Mouse (Mus musculus) hematopoietic stem cell, adult 5-6 weeks (primary cell): ENCODE results near the gene Rasa4. TPM values are rescaled to one million over a fixed set of nuclear protein-coding genes. Genes with fewer than 3 reads are reported as not detected.
A peak's percentile ranks its signal among the peaks of the same experiment; 100 is the strongest.
"Not testable (repeated sequence)": the region's sequence is repeated elsewhere in the genome, so short reads cannot be mapped to it uniquely, and the experiment has no call there.

Experiments used
- ATAC-seq, 2 experiments: fragments of 125-278 bp in 1 of 2; replicated peaks in 1 of 2; 2 replicates each; pipeline ENCODE4 v1.8.0; 2016 to 2017; ENCODE audit warnings: inconsistent platforms in 2 of 2, mild to moderate bottlenecking in 2 of 2, moderate number of reproducible peaks in 2 of 2, low read depth in 1 of 2, moderate TSS enrichment in 1 of 2; ENCODE audit not compliant: low FRiP score in 2 of 2, poor library complexity in 2 of 2, severe bottlenecking in 2 of 2, insufficient read depth in 1 of 2, low TSS enrichment in 1 of 2
- total RNA-seq: library from RNA; stranded (forward); fragments of 172-1452, 232-1000 nt; gene quantifications from 2 replicates; pipeline ENCODE4 v1.2.3, GENCODE M21; 2017

Gene Rasa4
- total RNA-seq, 1 experiment from 2014 or later = 25.2 TPM

- peak; percentile 25 to 39; a peak in 1 of 4 replicates for ATAC-seq
These were observed 56.4 kb downstream of the Rasa4 start for GRCm38 (mm10) chr5:136140057-136140482.

DNA sequence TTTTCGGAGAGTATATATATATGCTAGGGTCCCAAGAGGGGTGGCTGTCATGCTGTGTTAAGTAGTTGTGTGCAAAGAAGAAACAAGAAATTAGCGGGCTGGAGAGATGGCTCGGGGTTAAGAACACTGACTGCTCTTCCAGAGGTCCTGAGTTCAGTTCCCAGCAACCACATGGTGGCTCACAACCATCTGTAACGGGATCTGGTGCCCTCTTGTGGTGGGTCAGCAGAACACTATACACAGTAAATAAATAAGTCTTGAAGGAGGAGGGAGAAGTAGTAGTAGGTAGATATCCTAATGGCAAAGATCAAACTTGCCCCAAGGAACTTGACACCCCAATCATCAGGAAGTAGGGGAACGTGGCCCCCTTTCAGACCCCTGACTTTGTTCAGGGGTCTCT, 59.0 kb downstream of the Rasa4 start:
- ATAC-seq = no peak

GRCm38 (mm10) chr5:136143161-136143755, 59.5 kb downstream of the Rasa4 start:
- ATAC-seq = no peak

- ATAC-seq = no peak
These were observed 61.1 kb downstream of the Rasa4 start for GRCm38 (mm10) chr5:136144606-136145430.

DNA sequence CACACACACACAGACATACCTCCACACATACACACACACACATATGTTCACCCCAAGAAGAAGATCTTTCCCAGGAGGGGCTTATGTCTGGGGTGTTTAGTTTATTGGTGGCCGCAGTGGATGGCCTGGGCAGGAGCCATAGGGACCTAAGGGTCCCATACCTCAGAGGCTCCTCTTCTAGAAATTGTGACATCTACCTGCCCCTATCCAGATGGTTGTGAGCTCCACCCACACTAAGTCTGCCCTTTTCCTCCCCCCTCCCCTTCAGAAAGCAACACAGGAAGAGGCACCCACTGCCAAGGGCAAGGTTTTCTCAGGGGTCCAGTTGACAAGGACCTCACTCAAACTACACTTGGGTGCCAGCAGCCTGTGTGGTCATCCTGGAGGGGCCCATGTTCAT, 63.2 kb downstream of the Rasa4 start:
- ATAC-seq = no peak

DNA sequence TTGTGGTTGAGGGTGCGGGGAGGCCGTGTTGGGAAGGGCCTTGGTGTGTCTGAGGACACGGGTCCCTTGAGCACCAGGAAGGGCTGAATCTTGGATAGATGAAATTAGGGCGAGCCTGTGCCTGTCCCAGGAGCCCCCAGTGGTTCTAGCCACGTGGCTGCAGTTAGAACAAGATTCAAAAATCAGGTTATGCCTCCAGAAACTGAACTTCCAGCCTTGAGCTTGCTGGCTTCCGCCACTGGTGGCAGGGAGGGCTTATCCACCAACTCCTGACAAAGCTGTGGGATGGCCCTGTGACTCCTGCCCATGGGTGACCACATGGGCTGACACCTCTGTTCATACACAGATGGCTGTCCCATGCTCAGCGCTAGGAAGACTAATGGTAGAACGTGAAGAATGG, 64.0 kb downstream of the Rasa4 start:
- ATAC-seq = no peak

GRCm38 (mm10) chr5:136149134-136149576, 65.4 kb downstream of the Rasa4 start:
- peak; percentile 93 to 96 for ATAC-seq

DNA sequence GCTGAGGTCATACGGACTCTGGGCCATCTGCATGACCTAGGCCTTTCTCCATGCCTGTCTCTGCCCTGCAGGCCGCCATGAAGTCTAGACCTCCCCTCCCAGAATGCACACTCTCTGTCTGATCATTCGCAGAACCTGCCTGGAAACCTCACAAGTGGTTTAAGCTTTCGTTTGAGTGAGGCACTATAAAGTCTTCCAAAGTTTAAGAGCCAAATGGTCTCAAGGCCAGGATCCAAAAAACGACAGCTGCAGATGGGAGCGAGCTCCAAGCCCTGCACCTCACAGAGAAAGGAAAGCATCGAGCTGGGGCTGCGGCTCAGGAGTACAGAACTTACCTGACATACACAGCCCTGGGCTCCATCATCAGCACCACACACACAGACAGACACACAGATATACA, 68.6 kb downstream of the Rasa4 start:
- ATAC-seq = no peak

GRCm38 (mm10) chr5:136155399-136155798, 71.7 kb downstream of the Rasa4 start:
- no peak for ATAC-seq

GRCm38 (mm10) chr5:136160084-136160483, 76.4 kb downstream of the Rasa4 start:
- ATAC-seq = not testable (repeated sequence)

Other genes with a start within 250 kb of the Rasa4 start
- gene Hspb1, start 196.0 kb upstream of the Rasa4 start, total RNA-seq = not detected in 2 replicates
- gene Ywhag, start 149.3 kb upstream of the Rasa4 start, total RNA-seq = 95.4 and 110 TPM in 2 replicates
- 3.4 and 3.8 TPM in 2 replicates for gene Ssc4d, start 109.4 kb upstream of the Rasa4 start, total RNA-seq
- not detected in 2 replicates for gene Zp3, start 103.8 kb upstream of the Rasa4 start, total RNA-seq
- 3.4 and 4.4 TPM in 2 replicates for gene Dtx2, start 89.1 kb upstream of the Rasa4 start, total RNA-seq
- not detected in 2 replicates for gene Upk3b, start 45.4 kb upstream of the Rasa4 start, total RNA-seq
- not detected in 2 replicates for gene Upk3bl, start 29.4 kb upstream of the Rasa4 start, total RNA-seq
- gene Polr2j, start 32.7 kb downstream of the Rasa4 start, total RNA-seq = 73.1 and 96.1 TPM in 2 replicates
- gene Lrwd1, start 52.2 kb downstream of the Rasa4 start, total RNA-seq = 26.8 and 40.3 TPM in 2 replicates
- 6.6 and 12.6 TPM in 2 replicates for gene Alkbh4, start 52.2 kb downstream of the Rasa4 start, total RNA-seq
- gene Orai2, start 86.8 kb downstream of the Rasa4 start, total RNA-seq = 25.8 and 26.5 TPM in 2 replicates
- 42.5 and 55.0 TPM in 2 replicates for gene Prkrip1, start 115.0 kb downstream of the Rasa4 start, total RNA-seq
- gene Sh2b2, start 162.6 kb downstream of the Rasa4 start, total RNA-seq = 3.6 and 7.4 TPM in 2 replicates